Mouse (Mus musculus) intestine, postnatal 0 days (tissue): Measurements from ENCODE around the gene Olfr467. TPM values are rescaled to one million over a fixed set of nuclear protein-coding genes. Genes with fewer than 3 reads are reported as not detected.

ENCODE experiments used
- ATAC-seq: fragments of 200-750 bp; cut with Nextera tagmentation; 2 replicates; pipeline ENCODE4 v1.8.0; 2017; ENCODE audit warnings: mild to moderate bottlenecking, moderate TSS enrichment, moderate library complexity
- H3K27ac ChIP-seq: fragments of 300-500 bp; sonication (generic); 2 replicates; pipeline ENCODE4 v1.5.1; 2014; ENCODE audit warnings: mild to moderate bottlenecking, low read depth, low read length, moderate library complexity
- H3K27me3 ChIP-seq: fragments of 300-500 bp; sonication (generic); replicated peaks from 2 replicates; pipeline ENCODE4 v1.6.1; 2014; ENCODE audit warnings: low read length, mixed read lengths; ENCODE audit not compliant: control insufficient read depth, insufficient read depth
- H3K36me3 ChIP-seq: fragments of 300-500 bp; sonication (generic); 2 replicates; pipeline ENCODE4 v1.6.1; 2014; ENCODE audit warnings: mild to moderate bottlenecking, moderate library complexity; ENCODE audit not compliant: control insufficient read depth, insufficient read depth
- H3K4me1 ChIP-seq: fragments of 300-500 bp; sonication (generic); replicated peaks from 2 replicates; pipeline ENCODE4 v1.6.1; 2014; ENCODE audit warnings: antibody characterized with exemption, low read length, mixed read lengths; ENCODE audit not compliant: control insufficient read depth, insufficient read depth
- H3K4me2 ChIP-seq: fragments of 300-500 bp; sonication (generic); replicated peaks from 2 replicates; pipeline ENCODE4 v1.6.1; 2014; ENCODE audit warnings: low read depth, mild to moderate bottlenecking, moderate library complexity
- H3K4me3 ChIP-seq: fragments of 300-500 bp; sonication (generic); 2 replicates; pipeline ENCODE4 v1.5.1; 2014; ENCODE audit warnings: low read depth, low read length
- H3K9ac ChIP-seq: fragments of 300-500 bp; sonication (generic); 2 replicates; pipeline ENCODE4 v1.6.1; 2014; ENCODE audit warnings: mild to moderate bottlenecking, low read depth, low read length
- H3K9me3 ChIP-seq: fragments of 300-500 bp; sonication (generic); 2 replicates; pipeline ENCODE4 v1.6.1; 2016; ENCODE audit warnings: mixed run types; ENCODE audit not compliant: control insufficient read depth
- CTCF ChIP-seq: sonication (generic); IDR thresholded peaks from 2 replicates; pipeline ENCODE4 v1.5.1; 2016; ENCODE audit warnings: low read depth, mild to moderate bottlenecking, control low read depth, antibody characterized with exemption, moderate library complexity
- WGBS: fragments of 180-500 bp; shearing (Covaris S2); extraction: QIAGEN DNeasy Blood & Tissue Kit; methylation state at CpG from one replicate; pipeline ENCODE4 v1.1.7; 2014; 5-methylcytosine and 5-hydroxymethylcytosine counted together
- polyA plus RNA-seq: library from polyadenylated mRNA; unstranded; fragments of >200 nt; fragmentation: Nextera tagmentation; extraction: Ambion mirVana; gene quantifications from 2 replicates; pipeline ENCODE4 v1.2.1, GENCODE M21; 2015

Olfr467 gene
- not detected in 2 replicates for polyA plus RNA-seq

DNA sequence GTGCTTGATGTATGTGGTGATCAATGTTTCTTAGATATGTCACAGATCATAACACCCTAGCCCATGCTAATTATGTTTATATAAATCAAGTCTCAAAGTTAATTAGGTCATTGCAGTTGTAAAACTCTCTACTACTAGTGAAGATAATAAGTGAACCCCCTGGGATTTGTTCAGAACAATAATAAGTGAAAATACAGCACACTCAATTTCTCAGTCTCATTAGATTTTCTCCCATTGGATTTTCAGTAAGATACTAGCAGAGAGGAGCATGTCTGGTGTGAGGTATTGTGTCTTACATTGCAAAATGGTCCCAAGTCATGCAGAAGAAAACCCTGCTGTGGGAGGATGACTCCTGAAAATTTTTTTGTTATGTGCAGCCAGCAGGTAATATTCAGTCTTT lies at the start of gene Olfr467:
Olfr467 (plus strand) TSS at position 301 of the 400 bp plus-strand sequence.
- H3K4me2 ChIP-seq: no peak within 1 kb of the TSS
- no peak within 1 kb of the TSS for H3K27ac ChIP-seq
- no peak for ATAC-seq
- no peak within 1 kb of the TSS for H3K4me3 ChIP-seq
- H3K36me3 ChIP-seq: no peaks in the 10 kb centered on the region
- no peaks in the 10 kb centered on the region for H3K27me3 ChIP-seq
- no peak for TF ChIP-seq CTCF
- no peak within 1 kb of the TSS for H3K9ac ChIP-seq
- no peaks in the 10 kb centered on the region for H3K9me3 ChIP-seq
- no peaks in the 10 kb centered on the region for H3K4me1 ChIP-seq

DNA sequence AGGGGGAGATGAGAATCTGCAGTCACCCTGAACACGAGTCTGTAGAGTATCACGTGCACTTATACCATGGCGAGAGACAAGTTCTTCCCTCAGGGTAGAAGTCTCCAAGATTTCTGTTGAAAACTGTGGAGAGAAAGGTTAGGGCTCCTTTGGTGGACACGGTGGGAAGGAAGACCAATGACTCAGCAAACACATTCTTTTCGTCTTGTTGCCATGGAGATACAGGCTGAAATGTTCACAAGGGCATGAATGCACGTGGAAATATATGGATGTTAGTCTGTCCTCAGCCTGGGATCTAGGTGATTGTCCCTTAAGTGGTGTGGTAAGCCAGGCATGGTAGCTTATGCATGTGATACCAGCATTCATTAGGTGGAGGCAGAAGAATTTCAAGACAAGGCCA lies 41.3 kb upstream of the Olfr467 start:
- no peak overlapping the region for H3K4me2 ChIP-seq
- WGBS: 65% methylated on average over 6 of the region's 6 CpGs
- no peaks in the 10 kb centered on the region for H3K36me3 ChIP-seq
- no peaks in the 10 kb centered on the region for H3K27me3 ChIP-seq
- H3K4me3 ChIP-seq: no peak overlapping the region
- no peak for TF ChIP-seq CTCF
- no peaks in the 10 kb centered on the region for H3K9me3 ChIP-seq
- no peaks in the 10 kb centered on the region for H3K4me1 ChIP-seq
- no peak for ATAC-seq
- no peak overlapping the region for H3K9ac ChIP-seq
- H3K27ac ChIP-seq: no peak overlapping the region

DNA sequence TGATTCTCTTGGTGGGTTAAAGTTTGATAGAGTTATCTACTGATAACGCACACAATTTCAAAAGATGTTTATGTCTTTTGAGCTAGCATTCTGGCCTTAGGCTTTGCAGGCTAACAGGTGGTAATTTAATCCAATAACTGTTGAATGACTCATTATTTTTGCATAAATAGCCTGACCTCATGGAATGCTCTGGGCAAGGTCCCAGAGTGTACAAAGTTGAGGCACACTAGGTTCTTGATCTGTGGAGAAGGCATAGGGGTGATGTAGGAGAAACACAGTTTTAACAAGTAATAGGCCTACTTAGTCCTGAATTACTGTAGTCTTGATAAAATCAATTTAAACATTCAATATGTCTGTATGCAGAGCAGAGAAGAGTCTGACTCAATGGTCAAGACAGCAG lies 33.8 kb upstream of the Olfr467 start:
- no peak overlapping the region for H3K27ac ChIP-seq
- H3K36me3 ChIP-seq: no peaks in the 10 kb centered on the region
- H3K4me1 ChIP-seq: no peaks in the 10 kb centered on the region; the same call in 1 of the 2 replicates
- no peak overlapping the region for H3K4me2 ChIP-seq
- H3K4me3 ChIP-seq: no peak overlapping the region
- no peaks in the 10 kb centered on the region for H3K9me3 ChIP-seq
- 16% methylated on average over 1 of the region's 1 CpGs for WGBS
- peak; percentile 47; the same call in 1 of the 2 replicates for ATAC-seq
- H3K9ac ChIP-seq: no peak overlapping the region
- no peak for TF ChIP-seq CTCF
- no peaks in the 10 kb centered on the region for H3K27me3 ChIP-seq

- WGBS: 42% methylated on average over 4 of the region's 4 CpGs
Observed at GRCm38 (mm10) chr7:107779611-107780010, 32.5 kb upstream of the Olfr467 start.

DNA sequence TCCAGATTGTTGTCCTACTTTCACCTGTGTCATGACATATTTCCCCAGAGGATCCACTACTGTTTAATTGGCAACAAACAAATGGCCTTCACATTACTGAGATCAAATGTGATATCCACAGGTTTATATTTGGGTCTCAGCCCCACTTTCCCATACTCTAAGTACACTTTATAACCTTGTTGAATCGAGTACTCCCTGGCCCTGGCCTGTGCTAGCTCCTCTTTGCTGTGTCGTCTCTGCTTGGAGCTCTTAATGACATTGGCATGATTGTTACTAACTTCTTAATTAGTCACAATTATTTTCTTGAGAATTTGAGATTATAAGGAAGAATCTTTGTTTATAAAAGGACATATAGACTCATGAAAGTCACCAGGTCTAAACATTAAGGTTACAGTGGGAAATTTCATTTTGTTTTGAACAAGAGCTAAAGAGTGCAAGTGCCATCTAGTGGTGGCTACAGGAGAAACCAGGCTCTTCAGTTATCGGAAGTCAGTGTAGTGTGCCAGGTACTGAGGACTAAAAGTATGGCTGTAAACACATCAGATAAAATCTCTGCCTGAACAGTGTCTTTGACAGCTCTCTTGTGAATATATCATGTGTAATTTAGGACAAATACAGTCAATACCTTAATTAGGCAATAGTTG lies 24.0 kb upstream of the Olfr467 start:
- Histone ChIP-seq H3K9ac (no peak overlapping the region), H3K27me3 (no peaks in the 10 kb centered on the region), H3K27ac (no peak overlapping the region), H3K36me3 (no peaks in the 10 kb centered on the region), H3K9me3 (no peaks in the 10 kb centered on the region), H3K4me3 (no peak overlapping the region), H3K4me1 (no peaks in the 10 kb centered on the region), H3K4me2 (no peak overlapping the region)
- ATAC-seq: no peak
- TF ChIP-seq CTCF: peak; percentile 83
- 57% methylated on average over 3 of the region's 3 CpGs for WGBS

More at GRCm38 (mm10) chr7:107779611-107780010, 32.5 kb upstream of the Olfr467 start:
- Histone ChIP-seq H3K27me3 (no peaks in the 10 kb centered on the region), H3K4me1 (no peaks in the 10 kb centered on the region; the same call in 1 of the 2 replicates), H3K4me3 (no peak overlapping the region), H3K9ac (no peak overlapping the region), H3K36me3 (no peaks in the 10 kb centered on the region), H3K4me2 (no peak overlapping the region), H3K27ac (no peak overlapping the region), H3K9me3 (no peaks in the 10 kb centered on the region)
- ATAC-seq: no peak
- peak; percentile 78 for TF ChIP-seq CTCF

DNA sequence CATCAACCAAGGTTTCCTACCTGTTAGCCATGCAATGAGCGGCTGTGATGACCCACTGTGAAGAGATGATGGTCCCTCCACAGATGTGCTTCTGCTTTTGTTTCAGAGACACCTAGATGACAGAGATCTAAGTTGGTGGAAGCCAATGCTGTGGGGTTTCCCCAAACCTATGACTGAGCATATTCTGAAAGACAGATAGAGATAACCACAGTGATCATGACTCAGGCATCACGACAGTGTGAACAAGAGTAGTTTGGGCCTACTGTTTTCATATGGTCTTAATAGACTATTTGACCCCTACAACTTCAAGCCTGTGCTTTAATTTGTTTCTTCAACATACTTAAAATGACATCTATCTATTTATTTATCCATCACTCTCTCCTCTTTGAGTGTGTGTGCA lies 15.6 kb upstream of the Olfr467 start:
- ATAC-seq: no peak
- TF ChIP-seq CTCF: no peak
- Histone ChIP-seq H3K9me3 (no peaks in the 10 kb centered on the region), H3K4me3 (no peak overlapping the region), H3K27ac (no peak overlapping the region), H3K4me1 (no peaks in the 10 kb centered on the region), H3K4me2 (no peak overlapping the region), H3K27me3 (no peaks in the 10 kb centered on the region), H3K36me3 (no peaks in the 10 kb centered on the region), H3K9ac (no peak overlapping the region)
- 88% methylated on average over 2 of the region's 2 CpGs for WGBS

GRCm38 (mm10) chr7:107801108-107801507 lies 11.0 kb upstream of the Olfr467 start, which contains the start of gene Ovch2:
Gene Ovch2 (minus strand): TSS chr7:107801208.
- 79% methylated on average over 2 of the region's 2 CpGs for WGBS
- Histone ChIP-seq H3K4me2 (no peak within 1 kb of the TSS), H3K27me3 (no peaks in the 10 kb centered on the region), H3K4me1 (no peaks in the 10 kb centered on the region), H3K27ac (no peak within 1 kb of the TSS), H3K4me3 (no peak within 1 kb of the TSS), H3K9ac (no peak within 1 kb of the TSS), H3K9me3 (no peaks in the 10 kb centered on the region), H3K36me3 (no peaks in the 10 kb centered on the region)
- ATAC-seq: no peak
- TF ChIP-seq CTCF: no peak
